Mouse (Mus musculus): ENCODE data around the gene Cdc42ep4.

The Cdc42ep4 gene

DNA sequence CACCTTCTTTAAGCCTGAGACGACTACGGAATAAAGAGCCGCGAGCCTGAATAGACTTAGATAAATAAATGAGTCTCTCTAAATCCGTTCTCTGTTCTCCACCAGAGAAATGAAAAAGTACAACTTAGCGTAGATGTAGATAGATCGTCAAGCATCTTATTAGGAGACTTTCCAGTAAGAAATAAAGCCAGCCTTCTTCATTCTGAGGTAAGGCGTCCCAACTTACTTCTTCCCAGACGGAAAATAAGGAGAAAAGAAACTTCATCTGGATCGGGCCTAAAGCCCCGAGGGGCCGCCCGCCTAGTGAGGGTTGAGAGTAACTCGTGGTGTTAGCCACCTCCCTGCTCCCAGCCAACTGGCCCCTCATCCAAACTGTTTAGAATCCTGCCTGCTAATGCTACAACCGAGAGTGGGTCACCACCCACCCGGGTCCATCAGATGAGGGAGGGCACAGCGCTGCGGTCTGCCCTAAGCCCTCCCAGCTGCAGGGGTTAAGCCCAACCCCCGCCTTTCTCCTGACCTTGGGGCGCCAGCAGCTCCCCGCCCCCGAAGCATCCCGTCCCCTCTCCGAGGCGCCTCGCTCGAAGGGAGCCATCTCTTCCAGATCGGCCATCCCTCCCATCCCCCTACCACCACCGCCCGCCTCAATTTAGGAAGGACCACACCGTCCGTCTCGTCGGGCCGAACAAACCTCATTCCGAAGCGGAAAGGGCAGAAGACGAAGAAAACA, 68.6 kb downstream of the Cdc42ep4 start:
- peak; percentile 65 for DNase-seq

DNA sequence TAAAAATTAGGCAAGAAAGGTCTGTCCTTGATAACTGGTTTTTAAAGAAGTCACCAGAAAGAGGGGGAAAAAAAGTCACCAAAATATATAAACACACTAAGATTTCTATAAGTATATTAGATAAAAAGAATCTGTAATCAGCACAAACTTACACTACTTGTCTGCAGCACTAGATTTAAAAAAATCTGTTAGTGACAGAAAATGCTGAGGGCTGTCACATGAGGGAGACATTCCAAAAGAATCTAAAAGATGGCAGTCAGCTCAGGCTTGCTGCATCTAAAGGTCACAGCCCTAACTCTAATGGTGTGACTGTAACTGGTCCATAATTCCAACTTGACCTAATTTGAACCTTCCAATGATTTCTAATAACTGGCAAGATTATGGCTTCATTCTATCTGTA, 69.7 kb downstream of the Cdc42ep4 start:
- no peak for DNase-seq

- DNase-seq: no peak
These were observed 70.7 kb downstream of the Cdc42ep4 start for GRCm38 (mm10) chr11:113680954-113681353.

DNA sequence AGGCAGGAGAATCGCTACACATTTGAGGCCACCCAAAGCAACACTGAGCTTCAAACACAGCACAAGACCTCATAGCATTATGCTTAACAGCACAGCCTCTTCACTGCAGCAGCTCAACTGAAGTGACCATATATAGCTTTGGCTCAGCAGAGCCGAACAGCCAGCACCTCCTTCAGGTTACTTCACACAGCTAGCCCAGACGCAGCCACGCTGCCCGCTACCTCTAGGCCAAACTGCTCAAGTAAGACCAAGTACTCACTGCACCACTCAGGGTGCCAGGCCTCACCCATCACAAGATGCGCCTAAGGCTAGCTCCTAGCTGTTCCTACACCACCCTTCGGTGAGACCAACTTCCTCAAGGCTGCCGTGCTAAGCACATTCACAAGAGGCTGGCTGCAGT, 73.3 kb downstream of the Cdc42ep4 start:
- DNase-seq: no peak

- DNase-seq: no peak
These were observed 74.3 kb downstream of the Cdc42ep4 start for GRCm38 (mm10) chr11:113677378-113677777.

Measured in thymus, postnatal 25 days (tissue).